Mouse (Mus musculus): ENCODE measurements around the gene Uck1. TPM values are rescaled to one million over a fixed set of nuclear protein-coding genes. Genes with fewer than 3 reads are reported as not detected.

Uck1 gene
- total and polyA plus RNA-seq, 2 experiments from 2014 or later = 90.8 to 138 TPM

DNA sequence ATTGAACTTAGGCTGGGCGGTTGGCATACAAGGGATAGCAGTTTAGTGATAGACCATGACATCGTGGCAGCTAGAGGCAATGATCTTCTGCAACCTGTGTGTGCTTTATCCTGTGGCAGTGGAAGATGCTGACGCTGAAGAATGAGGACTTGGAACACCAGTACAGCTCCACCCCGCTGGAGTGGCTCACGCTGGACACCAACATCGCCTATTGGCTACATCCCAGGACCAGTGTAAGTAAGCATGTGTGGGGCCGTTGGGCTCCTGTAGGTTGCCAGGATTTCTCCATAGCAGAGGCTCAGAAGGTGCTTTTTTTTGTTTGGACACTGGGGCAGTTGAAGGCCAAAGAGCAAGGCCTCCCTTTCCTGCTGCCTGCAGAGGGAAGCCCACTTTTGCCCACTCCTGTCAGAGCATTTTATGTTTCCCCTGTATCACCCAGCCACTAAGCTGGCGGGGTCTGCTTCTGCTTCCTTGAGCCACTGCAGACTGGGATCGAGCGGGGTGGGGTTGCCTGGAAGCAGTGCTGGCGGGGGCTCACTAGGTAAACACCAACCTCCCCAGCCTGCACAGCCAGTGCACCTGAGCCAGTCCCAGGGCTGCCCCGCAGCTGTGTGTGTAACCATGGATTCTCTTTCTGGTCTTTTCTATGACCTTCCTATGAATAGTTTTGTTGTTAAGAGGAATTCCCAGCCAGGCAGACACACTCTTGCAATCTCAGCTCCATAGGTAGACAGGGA, 8.0 kb downstream of the Uck1 start:
- H3K36me3 ChIP-seq (ENCODE audit: insufficient read depth, low read length) = peaks cover 62% of the 10 kb centered on the region; the same call in 1 of the 2 replicates
- TF ChIP-seq CTCF (IDR thresholded peaks at IDR 0.05; ENCODE audit: low read depth) = no peak
- 84% methylated on average over 12 of the region's 12 CpGs for WGBS

DNA sequence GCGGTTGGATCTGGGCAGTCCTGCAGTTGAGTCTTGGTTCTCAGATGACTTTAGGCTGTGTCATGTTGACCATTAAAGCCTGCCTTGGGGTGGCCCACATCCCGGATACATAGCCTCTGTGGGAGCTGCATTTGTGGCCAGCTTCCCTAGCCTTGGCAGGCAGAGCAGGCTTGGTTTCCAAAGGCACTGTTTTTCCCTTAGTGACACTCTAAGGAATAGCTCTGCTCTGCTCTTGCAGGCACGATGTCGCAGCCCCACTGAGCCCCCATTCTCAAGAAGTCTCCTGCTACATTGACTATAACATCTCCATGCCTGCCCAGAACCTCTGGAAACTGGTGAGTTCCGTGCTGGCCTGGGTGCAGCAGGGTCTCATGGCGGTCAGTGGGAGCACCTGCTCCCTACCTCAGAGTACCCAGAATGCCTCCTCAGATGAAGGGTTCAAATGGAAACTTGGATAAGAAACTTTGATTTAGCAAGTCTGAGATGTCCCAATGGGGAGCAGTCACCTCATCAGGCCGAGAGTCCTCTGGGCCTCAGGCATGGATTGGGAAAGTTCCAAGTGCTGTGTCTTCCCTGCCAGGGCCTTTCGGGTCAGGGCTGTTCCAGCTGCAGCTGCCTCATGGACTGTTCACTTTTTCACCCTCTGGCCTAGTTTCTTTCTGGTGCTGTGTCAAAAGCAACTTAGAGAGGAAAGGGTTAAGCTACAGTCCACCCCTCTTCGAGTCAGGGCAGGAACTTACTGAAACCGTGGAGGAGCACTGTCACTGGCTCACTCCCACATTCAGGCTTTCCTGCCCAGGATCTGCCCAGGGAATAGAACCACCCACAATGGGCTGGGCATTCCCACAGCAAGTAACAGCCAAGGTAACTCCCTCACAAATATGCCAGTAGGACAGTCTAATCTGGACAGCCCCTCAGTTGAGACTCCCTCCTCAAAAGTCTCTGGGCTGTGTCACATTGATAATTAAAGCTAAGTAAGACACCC, 11.3 kb downstream of the Uck1 start:
- TF ChIP-seq CTCF (IDR thresholded peaks at IDR 0.05; ENCODE audit: low read depth) = no peak
- H3K27me3 ChIP-seq (ENCODE audit: insufficient read depth, low read length) = no peaks in the 10 kb centered on the region
- H3K36me3 ChIP-seq (ENCODE audit: insufficient read depth, low read length) = peaks cover 56% of the 10 kb centered on the region; the same call in 1 of the 2 replicates
- no peak overlapping the region for H3K9ac ChIP-seq (replicated peaks; ENCODE audit: low read length)
- no peak overlapping the region for H3K4me3 ChIP-seq (ENCODE audit: low read length)
- WGBS = 80% methylated on average over 10 of the region's 10 CpGs
- ATAC-seq (no peak), DNase-seq (ENCODE audit: low spot score) (no peak)
- H3K9me3 ChIP-seq (ENCODE audit: low read length) = no peaks in the 10 kb centered on the region
- H3K4me1 ChIP-seq (ENCODE audit: insufficient read depth, low read length) = no peaks in the 10 kb centered on the region
- no peak overlapping the region for H3K27ac ChIP-seq
- no peak overlapping the region for H3K4me2 ChIP-seq (ENCODE audit: low read depth, low read length)

More for the DNA sequence above, 8.0 kb downstream of the Uck1 start:
- no peak overlapping the region for H3K4me2 ChIP-seq (ENCODE audit: low read depth, low read length)
- no peak overlapping the region for H3K9ac ChIP-seq (replicated peaks; ENCODE audit: low read length)
- ATAC-seq = no peak
- H3K27me3 ChIP-seq (ENCODE audit: insufficient read depth, low read length) = no peaks in the 10 kb centered on the region
- H3K4me1 ChIP-seq (ENCODE audit: insufficient read depth, low read length) = no peaks in the 10 kb centered on the region
- H3K4me3 ChIP-seq (ENCODE audit: low read length) = no peak overlapping the region
- H3K9me3 ChIP-seq (ENCODE audit: low read length) = no peaks in the 10 kb centered on the region
- no peak for DNase-seq (ENCODE audit: low spot score)
- no peak overlapping the region for H3K27ac ChIP-seq

DNA sequence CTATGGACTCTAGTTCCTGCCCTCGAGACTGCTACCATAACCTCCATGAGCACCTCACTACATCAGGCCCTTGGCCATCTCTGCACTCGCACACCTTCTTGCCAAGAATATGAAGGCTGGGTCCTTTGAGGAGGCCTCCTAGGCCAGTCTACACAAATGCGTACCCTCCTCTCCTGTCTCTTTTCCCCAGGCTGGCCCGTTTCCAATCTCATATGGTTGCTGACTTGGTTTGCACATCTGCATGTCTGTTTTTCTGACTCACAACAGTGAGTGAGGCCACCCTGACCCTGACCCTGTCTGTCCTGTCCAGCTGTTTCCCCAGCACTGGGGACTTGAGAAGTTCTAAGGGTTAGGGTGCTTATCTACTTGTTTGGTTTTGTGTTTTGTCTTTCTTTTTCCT, 13.2 kb downstream of the Uck1 start:
- no peak for DNase-seq (ENCODE audit: low spot score)
- no peak for TF ChIP-seq CTCF (IDR thresholded peaks at IDR 0.05; ENCODE audit: low read depth)
- Histone ChIP-seq H3K9ac (replicated peaks; ENCODE audit: low read length) (no peak overlapping the region), H3K27ac (no peak overlapping the region), H3K27me3 (ENCODE audit: insufficient read depth, low read length) (no peaks in the 10 kb centered on the region), H3K36me3 (ENCODE audit: insufficient read depth, low read length) (peaks cover 41% of the 10 kb centered on the region; the same call in 1 of the 2 replicates), H3K4me1 (ENCODE audit: insufficient read depth, low read length) (no peaks in the 10 kb centered on the region), H3K9me3 (ENCODE audit: low read length) (no peaks in the 10 kb centered on the region), H3K4me2 (ENCODE audit: low read depth, low read length) (no peak overlapping the region), H3K4me3 (ENCODE audit: low read length) (no peak overlapping the region)
- no peak for ATAC-seq
- 88% methylated on average over 4 of the region's 4 CpGs for WGBS

DNA sequence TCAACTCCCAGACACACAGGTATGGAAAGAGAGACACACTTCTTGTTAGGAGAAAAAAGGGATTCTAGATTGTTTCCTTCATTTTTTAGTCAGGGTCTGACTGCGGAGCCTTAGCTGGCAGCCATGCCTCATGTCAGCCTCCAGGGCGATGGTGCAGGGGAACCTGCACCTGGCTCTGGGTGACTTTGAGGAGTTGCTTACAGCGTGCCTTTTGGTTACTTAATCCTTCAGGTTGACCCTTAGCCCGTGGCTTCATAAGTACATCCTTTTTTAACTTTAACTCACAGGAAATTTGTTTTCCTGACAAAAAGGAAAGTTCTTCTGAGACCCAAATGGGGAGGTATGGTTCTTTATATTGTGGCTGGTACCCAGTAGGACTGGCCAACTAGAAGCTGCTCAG, 17.0 kb downstream of the Uck1 start:
- H3K4me2 ChIP-seq (ENCODE audit: low read depth, low read length) = no peak overlapping the region
- H3K9ac ChIP-seq (replicated peaks; ENCODE audit: low read length) = no peak overlapping the region
- H3K4me1 ChIP-seq (ENCODE audit: insufficient read depth, low read length) = no peaks in the 10 kb centered on the region
- no peaks in the 10 kb centered on the region for H3K27me3 ChIP-seq (ENCODE audit: insufficient read depth, low read length)
- H3K36me3 ChIP-seq (ENCODE audit: insufficient read depth, low read length) = peaks cover 23% of the 10 kb centered on the region; the same call in 1 of the 2 replicates
- ATAC-seq (no peak), DNase-seq (ENCODE audit: low spot score) (no peak)
- WGBS = 87% methylated on average over 4 of the region's 4 CpGs
- no peak overlapping the region for H3K4me3 ChIP-seq (ENCODE audit: low read length)
- no peak for TF ChIP-seq CTCF (IDR thresholded peaks at IDR 0.05; ENCODE audit: low read depth)
- H3K9me3 ChIP-seq (ENCODE audit: low read length) = no peaks in the 10 kb centered on the region
- no peak overlapping the region for H3K27ac ChIP-seq

DNA sequence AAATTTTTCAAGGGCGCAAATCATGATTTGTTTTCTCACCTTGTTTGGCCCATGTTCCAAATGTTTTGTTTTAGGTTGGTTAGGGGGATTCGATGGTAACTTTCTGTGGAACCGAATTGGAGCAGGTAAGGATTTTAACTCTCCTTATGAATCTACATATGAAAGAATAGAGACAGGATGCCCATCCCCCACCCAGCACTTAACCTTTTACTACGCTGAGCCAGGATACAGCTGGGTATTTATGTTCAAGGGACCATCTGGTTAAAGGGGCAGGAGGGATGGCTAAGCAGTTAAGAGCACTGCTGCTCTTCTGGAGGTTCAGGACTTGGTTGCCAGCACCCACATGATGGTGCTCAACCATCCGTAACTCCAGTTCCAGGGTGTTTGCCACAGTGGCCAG, 19.4 kb downstream of the Uck1 start:
- WGBS = 88% methylated on average over 5 of the region's 5 CpGs
- no peak overlapping the region for H3K4me2 ChIP-seq (ENCODE audit: low read depth, low read length)
- H3K27ac ChIP-seq = no peak overlapping the region
- H3K9ac ChIP-seq (replicated peaks; ENCODE audit: low read length) = no peak overlapping the region
- ATAC-seq = no peak
- TF ChIP-seq CTCF (IDR thresholded peaks at IDR 0.05; ENCODE audit: low read depth) = no peak
- H3K9me3 ChIP-seq (ENCODE audit: low read length) = no peaks in the 10 kb centered on the region
- peaks cover 9% of the 10 kb centered on the region; the same call in 1 of the 2 replicates for H3K36me3 ChIP-seq (ENCODE audit: insufficient read depth, low read length)
- peaks cover under 1% of the 10 kb centered on the region; the same call in 1 of the 2 replicates for H3K4me1 ChIP-seq (ENCODE audit: insufficient read depth, low read length)
- H3K4me3 ChIP-seq (ENCODE audit: low read length) = no peak overlapping the region
- H3K27me3 ChIP-seq (ENCODE audit: insufficient read depth, low read length) = no peaks in the 10 kb centered on the region
- DNase-seq (ENCODE audit: low spot score) = no peak

DNA sequence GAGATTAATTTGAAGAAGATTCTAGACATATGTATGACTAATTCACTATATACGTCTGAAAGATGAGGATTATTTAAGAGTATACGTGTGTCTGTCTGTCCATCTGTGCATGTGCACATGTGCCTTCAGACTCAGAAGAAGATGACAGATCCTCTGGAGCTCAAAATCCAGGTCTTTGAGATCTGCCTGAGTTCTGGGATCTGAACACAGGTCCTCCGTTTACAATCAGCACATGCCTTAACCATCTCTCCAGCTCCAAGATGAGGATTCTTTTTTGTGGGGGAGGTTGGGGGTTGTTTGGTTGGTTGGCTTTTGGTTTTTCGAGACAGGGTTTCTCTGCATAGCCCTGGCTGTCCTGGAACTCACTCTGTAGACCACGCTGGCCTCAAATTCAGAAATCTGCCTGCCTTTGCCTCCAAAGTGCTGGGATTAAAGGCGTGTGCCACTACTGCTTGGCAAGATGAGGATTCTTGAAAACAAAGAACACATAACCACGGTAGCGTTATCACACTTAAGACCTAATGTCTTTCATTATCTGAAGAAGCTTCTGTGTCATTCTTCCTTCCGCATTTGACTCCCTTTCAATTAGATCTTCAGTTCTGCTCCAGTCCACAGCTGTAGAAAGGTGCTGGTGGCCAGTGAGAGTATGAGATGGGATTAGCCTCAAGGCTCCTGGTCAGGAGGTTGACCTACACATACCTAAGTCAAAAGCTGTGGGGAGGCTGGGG, 21.1 kb downstream of the Uck1 start:
- Histone ChIP-seq H3K27ac (no peak overlapping the region), H3K4me1 (ENCODE audit: insufficient read depth, low read length) (peaks cover 6% of the 10 kb centered on the region), H3K27me3 (ENCODE audit: insufficient read depth, low read length) (no peaks in the 10 kb centered on the region), H3K9me3 (ENCODE audit: low read length) (no peaks in the 10 kb centered on the region), H3K9ac (replicated peaks; ENCODE audit: low read length) (no peak overlapping the region), H3K4me3 (ENCODE audit: low read length) (no peak overlapping the region), H3K4me2 (ENCODE audit: low read depth, low read length) (no peak overlapping the region), H3K36me3 (ENCODE audit: insufficient read depth, low read length) (peaks cover 11% of the 10 kb centered on the region; the same call in 1 of the 2 replicates)
- no peak for TF ChIP-seq CTCF (IDR thresholded peaks at IDR 0.05; ENCODE audit: low read depth)
- ATAC-seq (no peak), DNase-seq (ENCODE audit: low spot score) (no peak)
- 95% methylated on average over 9 of the region's 9 CpGs for WGBS

All from hindbrain, postnatal 0 days (tissue).